Mouse (Mus musculus): ENCODE measurements at regions not wholly inside any gene's neighbourhood (a gene's known extent, or its start where the extent isn't known, plus 50 kb on each side); places are given as distances from the start of the nearest gene placed in this dataset.

- Histone ChIP-seq H3K36me3 (replicated peaks in 1 of 2; ENCODE audit: control insufficient read depth in 1 of 2, insufficient read depth in 1 of 2, low read length in 1 of 2) (no peaks in the 10 kb centered on the region), H3K27ac (ENCODE audit: insufficient read depth, low read depth) (no peak overlapping the region), H3K4me2 (ENCODE audit: insufficient read depth, low read depth, poor library complexity, severe bottlenecking) (no peak overlapping the region), H3K9me3 (replicated peaks; ENCODE audit: low read length) (no peaks in the 10 kb centered on the region), H3K9ac (ENCODE audit: insufficient read depth, low read depth) (no peak overlapping the region), H3K27me3 (replicated peaks) (no peaks in the 10 kb centered on the region), H3K4me1 (ENCODE audit: control insufficient read depth in 1 of 2, insufficient read depth in 2 of 2) (peaks cover 0 to 5% of the 10 kb centered on the region in 2 experiments; a peak in 1 of 4 replicates), H3K4me3 (replicated peaks in 1 of 3; ENCODE audit: low read depth in 2 of 3, low read length in 2 of 3, poor library complexity in 1 of 3) (no peak overlapping the region), H3K79me2 (replicated peaks; ENCODE audit: control insufficient read depth, extremely low read depth, insufficient read depth, poor library complexity, severe bottlenecking) (no peaks in the 10 kb centered on the region)
- in situ Hi-C loops (cut with MboI; ENCODE audit: low pct_ligation_motif_present, low pct_unique_long_range_greater_than_20kb, low sequenced_read_pairs) (no loop called here), dilution Hi-C loops (cut with MboI; ENCODE audit: extremely low pct_ligation_motif_present, extremely low pct_unique_long_range_greater_than_20kb, low sequenced_read_pairs) (no loop called here)
- DNase-seq (ENCODE audit: extremely low read depth): no peak
- TF ChIP-seq ZMIZ1 (IDR thresholded peaks at IDR 0.05; ENCODE audit: low read depth, low read length) (no peak), CHD1 (IDR thresholded peaks at IDR 0.05; ENCODE audit: low read depth, low read length) (no peak), POLR2AphosphoS2 (IDR thresholded peaks at IDR 0.05; ENCODE audit: low read depth, low read length) (no peak), PAX5 (IDR thresholded peaks at IDR 0.05; ENCODE audit: low read length) (no peak), USF2 (conservative IDR thresholded peaks at IDR 0.05; ENCODE audit: low read depth, low read length) (no peak), NELFE (IDR thresholded peaks at IDR 0.05; ENCODE audit: low read depth, low read length) (no peak), SMC3 (IDR thresholded peaks at IDR 0.05; ENCODE audit: low read depth, low read length) (no peak), SIN3A (IDR thresholded peaks at IDR 0.05; ENCODE audit: low read length) (no peak), POLR2A (IDR thresholded peaks at IDR 0.05; ENCODE audit: low read depth, low read length) (no peak), IRF4 (IDR thresholded peaks at IDR 0.05; ENCODE audit: low read depth, low read length) (no peak), TBP (conservative IDR thresholded peaks at IDR 0.05; ENCODE audit: low read depth, low read length) (no peak), TCF12 (IDR thresholded peaks at IDR 0.05; ENCODE audit: low read depth, low read length) (no peak), MXI1 (IDR thresholded peaks at IDR 0.05; ENCODE audit: low read depth, low read length) (no peak), E2F4 (IDR thresholded peaks at IDR 0.05; ENCODE audit: insufficient replicate concordance, low read depth, low read length) (no peak), HCFC1 (IDR thresholded peaks at IDR 0.05; ENCODE audit: low read depth, low read length) (no peak), MEF2A (IDR thresholded peaks at IDR 0.05; ENCODE audit: borderline replicate concordance, low read depth, low read length) (no peak), CHD2 (IDR thresholded peaks at IDR 0.05; ENCODE audit: low read length) (no peak), ELF1 (IDR thresholded peaks at IDR 0.05; ENCODE audit: low read depth, low read length) (no peak), JUN (IDR thresholded peaks at IDR 0.05; ENCODE audit: insufficient read depth, low read depth, low read length) (no peak), BHLHE40 (IDR thresholded peaks at IDR 0.05; ENCODE audit: low read depth, low read length) (no peak)
Observed at GRCm38 (mm10) chr11:19730747-19731146, 193.4 kb upstream of the Spred2 start.

- no peak for TF ChIP-seq MEF2A (IDR thresholded peaks at IDR 0.05; ENCODE audit: borderline replicate concordance, low read depth, low read length)
- no peak for TF ChIP-seq HCFC1 (IDR thresholded peaks at IDR 0.05; ENCODE audit: low read depth, low read length)
- TF ChIP-seq PAX5 (IDR thresholded peaks at IDR 0.05; ENCODE audit: low read length): no peak
- no peak for TF ChIP-seq RCOR1 (conservative IDR thresholded peaks at IDR 0.05; ENCODE audit: low read depth, low read length)
- no peak for TF ChIP-seq POLR2A (IDR thresholded peaks at IDR 0.05; ENCODE audit: low read depth, low read length)
- no peak for TF ChIP-seq ZNF384 (IDR thresholded peaks at IDR 0.05; ENCODE audit: low read depth, low read length)
- no peak for TF ChIP-seq SIN3A (IDR thresholded peaks at IDR 0.05; ENCODE audit: low read length)
- no peak for TF ChIP-seq RAD21 (IDR thresholded peaks at IDR 0.05; ENCODE audit: low read depth, low read length)
- TF ChIP-seq MXI1 (IDR thresholded peaks at IDR 0.05; ENCODE audit: low read depth, low read length): no peak
- TF ChIP-seq SMC3 (IDR thresholded peaks at IDR 0.05; ENCODE audit: low read depth, low read length): no peak
- no peak for TF ChIP-seq MAX (IDR thresholded peaks at IDR 0.05; ENCODE audit: low read length)
- TF ChIP-seq TCF12 (IDR thresholded peaks at IDR 0.05; ENCODE audit: low read depth, low read length): no peak
- TF ChIP-seq E2F4 (IDR thresholded peaks at IDR 0.05; ENCODE audit: insufficient replicate concordance, low read depth, low read length): no peak
- TF ChIP-seq BHLHE40 (IDR thresholded peaks at IDR 0.05; ENCODE audit: low read depth, low read length): no peak
- TF ChIP-seq UBTF (IDR thresholded peaks at IDR 0.05; ENCODE audit: low read depth, low read length): no peak
- H3K79me2 ChIP-seq (replicated peaks; ENCODE audit: control insufficient read depth, extremely low read depth, insufficient read depth, poor library complexity, severe bottlenecking): no peaks in the 10 kb centered on the region
- H3K9ac ChIP-seq (ENCODE audit: insufficient read depth, low read depth): no peak overlapping the region
- no peaks in the 10 kb centered on the region for H3K27me3 ChIP-seq (replicated peaks)
- no peaks in the 10 kb centered on the region for H3K4me1 ChIP-seq (ENCODE audit: control insufficient read depth in 1 of 2, insufficient read depth in 2 of 2)
- H3K9me3 ChIP-seq (replicated peaks; ENCODE audit: low read length): no peaks in the 10 kb centered on the region
- no peaks in the 10 kb centered on the region for H3K36me3 ChIP-seq (replicated peaks in 1 of 2; ENCODE audit: control insufficient read depth in 1 of 2, insufficient read depth in 1 of 2, low read length in 1 of 2)
- DNase-seq (ENCODE audit: extremely low read depth): no peak
- dilution Hi-C loops (cut with MboI; ENCODE audit: extremely low pct_ligation_motif_present, extremely low pct_unique_long_range_greater_than_20kb, low sequenced_read_pairs) (no loop called here), in situ Hi-C loops (cut with MboI; ENCODE audit: low pct_ligation_motif_present, low pct_unique_long_range_greater_than_20kb, low sequenced_read_pairs) (no loop called here)
- H3K4me2 ChIP-seq (ENCODE audit: insufficient read depth, low read depth, poor library complexity, severe bottlenecking): no peak overlapping the region
- H3K27ac ChIP-seq (ENCODE audit: insufficient read depth, low read depth): no peak overlapping the region
- no peak overlapping the region for H3K4me3 ChIP-seq (replicated peaks in 1 of 3; ENCODE audit: low read depth in 2 of 3, low read length in 2 of 3, poor library complexity in 1 of 3)
Observed at GRCm38 (mm10) chr11:19736076-19736475, 188.1 kb upstream of the Spred2 start.
